Mouse (Mus musculus) bone marrow macrophage, adult 2 months (primary cell): ENCODE data around the gene Dnajc8. TPM values are rescaled to one million over a fixed set of nuclear protein-coding genes. Genes with fewer than 3 reads are reported as not detected.
A peak's percentile ranks its signal among the peaks of the same experiment; 100 is the strongest.

Experiments used
- H3K27ac ChIP-seq: 2 replicates; pipeline ENCODE4 v1.5.1; 2012; ENCODE audit warnings: low read depth, low read length; ENCODE audit not compliant: insufficient read depth
- H3K4me1 ChIP-seq: 2 replicates; pipeline ENCODE4 v1.6.1; 2012; ENCODE audit warnings: low read length; ENCODE audit not compliant: control insufficient read depth, insufficient read depth
- H3K4me3 ChIP-seq: 2 replicates; pipeline ENCODE4 v1.5.1; 2012; ENCODE audit warnings: mild to moderate bottlenecking, low read length, moderate library complexity; ENCODE audit not compliant: insufficient read depth
- CTCF ChIP-seq: IDR thresholded peaks from 2 replicates; pipeline ENCODE4 v1.5.1; 2012; ENCODE audit warnings: low read depth, mild to moderate bottlenecking, low read length, moderate library complexity
- POLR2A ChIP-seq: IDR thresholded peaks from 2 replicates; pipeline ENCODE4 v1.6.1; 2012; ENCODE audit warnings: mild to moderate bottlenecking, low read depth, low read length, borderline replicate concordance
- polyA plus RNA-seq: library from polyadenylated mRNA; stranded (reverse); fragments of >200 nt; gene quantifications from 2 replicates; pipeline ENCODE4 v1.2.4, GENCODE M21; 2012; ENCODE audit not compliant: missing spikeins, insufficient read depth, insufficient read length

Dnajc8 gene
- polyA plus RNA-seq, 1 experiment = 155 TPM

GRCm38 (mm10) chr4:132563965-132564364, 28.6 kb downstream of the Dnajc8 start, which contains the start of gene Ptafr:
Ptafr (plus strand) TSS chr4:132564067.
- Histone ChIP-seq H3K4me3 (peak within 1 kb of the TSS; percentile 83), H3K27ac (peak within 1 kb of the TSS; percentile 90), H3K4me1 (peaks cover 38% of the 10 kb centered on the region)
- no peak for TF ChIP-seq CTCF
- TF ChIP-seq POLR2A = 0 out of 2 replicates have a peak, but pooled peaks have one; percentile 44

GRCm38 (mm10) chr4:132565089-132565747, 29.9 kb downstream of the Dnajc8 start:
- TF ChIP-seq CTCF (no peak), POLR2A (no peak)
- H3K4me3 ChIP-seq = peak overlapping the region; percentile 83
- H3K4me1 ChIP-seq = peaks cover 38% of the 10 kb centered on the region
- H3K27ac ChIP-seq = peak overlapping the region; percentile 90; the same call in 1 of the 2 replicates

GRCm38 (mm10) chr4:132567361-132567779, 32.0 kb downstream of the Dnajc8 start:
- Histone ChIP-seq H3K4me3 (peak overlapping the region; percentile 25), H3K4me1 (peaks cover 48% of the 10 kb centered on the region), H3K27ac (peak overlapping the region; percentile 39)
- TF ChIP-seq POLR2A (no peak), CTCF (no peak)

GRCm38 (mm10) chr4:132569115-132569514, 33.8 kb downstream of the Dnajc8 start:
- H3K4me1 ChIP-seq = peaks cover 50% of the 10 kb centered on the region
- H3K4me3 ChIP-seq = no peak overlapping the region
- TF ChIP-seq POLR2A (no peak), CTCF (peak; percentile 63; the same call in 1 of the 2 replicates)
- no peak overlapping the region for H3K27ac ChIP-seq

GRCm38 (mm10) chr4:132571190-132571589, 35.8 kb downstream of the Dnajc8 start:
- no peak overlapping the region for H3K4me3 ChIP-seq
- TF ChIP-seq POLR2A = no peak
- no peak for TF ChIP-seq CTCF
- H3K27ac ChIP-seq = peak overlapping the region; percentile 3; the same call in 1 of the 2 replicates
- H3K4me1 ChIP-seq = peaks cover 42% of the 10 kb centered on the region

GRCm38 (mm10) chr4:132573327-132573726, 38.0 kb downstream of the Dnajc8 start:
- Histone ChIP-seq H3K4me3 (no peak overlapping the region; the same call in 1 of the 2 replicates), H3K27ac (peak overlapping the region; percentile 87), H3K4me1 (peaks cover 32% of the 10 kb centered on the region)
- TF ChIP-seq CTCF (no peak), POLR2A (no peak)

- Histone ChIP-seq H3K4me3 (no peak overlapping the region), H3K4me1 (peaks cover 32% of the 10 kb centered on the region), H3K27ac (no peak overlapping the region)
- TF ChIP-seq POLR2A = no peak
- TF ChIP-seq CTCF = no peak
Measured at GRCm38 (mm10) chr4:132574809-132575347, 39.5 kb downstream of the Dnajc8 start.

- H3K4me1 ChIP-seq = peaks cover 31% of the 10 kb centered on the region
- no peak overlapping the region for H3K4me3 ChIP-seq
- TF ChIP-seq POLR2A = no peak
- no peak for TF ChIP-seq CTCF
- H3K27ac ChIP-seq = no peak overlapping the region
Measured at GRCm38 (mm10) chr4:132583781-132584180, 48.4 kb downstream of the Dnajc8 start.

GRCm38 (mm10) chr4:132584975-132585374, 49.6 kb downstream of the Dnajc8 start:
- Histone ChIP-seq H3K4me3 (no peak overlapping the region), H3K4me1 (peaks cover 41% of the 10 kb centered on the region), H3K27ac (no peak overlapping the region)
- TF ChIP-seq POLR2A (no peak), CTCF (no peak)

GRCm38 (mm10) chr4:132586282-132586681, 50.9 kb downstream of the Dnajc8 start:
- Histone ChIP-seq H3K27ac (no peak overlapping the region), H3K4me1 (peaks cover 48% of the 10 kb centered on the region), H3K4me3 (no peak overlapping the region)
- TF ChIP-seq POLR2A (no peak), CTCF (no peak)
